In genomic region chr15:81802001-81802890, GRCm38 (mm10) we compare ENCODE assay signal across 8 mouse cellular contexts. TPM values are rescaled to one million over a fixed set of nuclear protein-coding genes. Genes with fewer than 3 reads are reported as not detected.
A peak's percentile ranks its signal among the peaks of the same experiment; 100 is the strongest.
DNase-seq lines count a peak whose midpoint lies in the region; ATAC-seq lines count a peak whose summit lies in the region.

Gene Tef, plus strand, starts transcription at chr15:81802421.

- peak; percentile 97 for ATAC-seq in hindbrain, embryonic 15.5 days (ENCODE audit: low FRiP score, low read depth)

- H3K4me3 ChIP-seq in hindbrain, embryonic 15.5 days, result peak within 1 kb of the TSS; percentile 29

- H3K27me3 ChIP-seq in hindbrain, embryonic 15.5 days, result no peaks in the 10 kb centered on the region

- H3K4me2 ChIP-seq in hindbrain, embryonic 15.5 days, result peak within 1 kb of the TSS; percentile 58

- DNase-seq in T-cell, adult 2 months (ENCODE audit: low spot score), result peak; percentile 81
- peak; percentile 99 to 100 for DNase-seq in cerebellum, postnatal 36 days
- DNase-seq in frontal cortex, postnatal 36 days (ENCODE audit: low spot score in 2 of 2), result peak; percentile 100
- peak; percentile 99 for DNase-seq in left cerebral cortex, adult 11 months (ENCODE audit: low spot score)
- DNase-seq in lung, postnatal 4 days, result peak; percentile 99 to 100
- DNase-seq in retina, postnatal 7 days (ENCODE audit: low read depth, low spot score), result peak; percentile 92
- peak; percentile 99 for DNase-seq in urinary bladder, adult 2 months (ENCODE audit: low spot score)

- H3K4me1 ChIP-seq in hindbrain, embryonic 15.5 days (replicated peaks), result peaks cover 26% of the 10 kb centered on the region

- no peaks in the 10 kb centered on the region for H3K36me3 ChIP-seq in hindbrain, embryonic 15.5 days

- H3K9ac ChIP-seq in hindbrain, embryonic 15.5 days, result peak within 1 kb of the TSS; percentile 32

- peak within 1 kb of the TSS; percentile 58 for H3K27ac ChIP-seq in hindbrain, embryonic 15.5 days (replicated peaks)

- H3K9me3 ChIP-seq in hindbrain, embryonic 15.5 days, result no peaks in the 10 kb centered on the region

- WGBS in hindbrain, embryonic 15.5 days, result 25% methylated on average over 19 of the region's 19 CpGs

RNA-seq across cellular contexts. Expression of gene Tef, which starts in this region (rescaled TPM):
- polyA plus RNA-seq in hindbrain, embryonic 15.5 days (2015; fragmentation: Nextera tagmentation; extraction: Ambion mirVana), result 23.7 and 25.3 TPM in 2 replicates
- polyA plus RNA-seq in urinary bladder, adult 2 months (2012; rRNA removed), result 193 and 226 TPM in 2 replicates

Comparison
In these comparisons a context has a peak if more than half of its experiments do, and no peak if none do; other contexts are left out.
1. Peak in every context shown above with its lines: DNase-seq, ATAC-seq, H3K4me3 ChIP-seq and H3K27ac ChIP-seq.